Mouse (Mus musculus) ES-E14 (cell line): ENCODE measurements around the gene Pced1b. TPM values are rescaled to one million over a fixed set of nuclear protein-coding genes. Genes with fewer than 3 reads are reported as not detected.
A peak's percentile ranks its signal among the peaks of the same experiment; 100 is the strongest.

Experiments used
- DNase-seq: peaks from one replicate; pipeline ENCODE4 v3.0.0-alpha.2; 2013; ENCODE audit warnings: low read depth, low spot score
- H3K27ac ChIP-seq: 2 replicates; pipeline ENCODE4 v1.5.1; 2012; ENCODE audit warnings: low read depth, mild to moderate bottlenecking, low read length, moderate library complexity, mixed read lengths; ENCODE audit not compliant: poor library complexity, insufficient read depth, severe bottlenecking
- H3K36me3 ChIP-seq: 2 replicates; pipeline ENCODE4 v1.6.1; 2012; ENCODE audit warnings: mild to moderate bottlenecking, low read length, moderate library complexity, mixed read lengths; ENCODE audit not compliant: control insufficient read depth, poor library complexity, insufficient read depth, severe bottlenecking
- H3K4me1 ChIP-seq, 2 experiments: fragments of 150-350 bp in 1 of 2; sonication (generic) in 1 of 2; 2 replicates each; pipeline ENCODE4 v1.6.1; 2012; ENCODE audit warnings: low read length in 2 of 2, mild to moderate bottlenecking in 1 of 2, mixed read lengths in 1 of 2; ENCODE audit not compliant: control insufficient read depth in 2 of 2, insufficient read depth in 2 of 2, poor library complexity in 1 of 2
- H3K4me3 ChIP-seq, 2 experiments: fragments of 150-350 bp in 1 of 2; sonication (generic) in 1 of 2; 2 replicates each; pipeline ENCODE4 v1.5.1; 2012; ENCODE audit warnings: low read length in 2 of 2, low read depth in 1 of 2, mild to moderate bottlenecking in 1 of 2, mixed read lengths in 1 of 2; ENCODE audit not compliant: insufficient read depth in 1 of 2, poor library complexity in 1 of 2, severe bottlenecking in 1 of 2
- H3K9ac ChIP-seq: 2 replicates; pipeline ENCODE4 v1.6.1; 2012; ENCODE audit warnings: low read depth, mild to moderate bottlenecking, low read length, mixed read lengths; ENCODE audit not compliant: poor library complexity, insufficient read depth, severe bottlenecking
- H3K9me3 ChIP-seq: fragments of 150-350 bp; sonication (generic); 2 replicates; pipeline ENCODE4 v1.6.1; 2012; ENCODE audit warnings: low read depth, mild to moderate bottlenecking, low read length; ENCODE audit not compliant: control insufficient read depth, insufficient read depth
- CHD2 ChIP-seq: IDR thresholded peaks from 2 replicates; pipeline ENCODE4 v1.6.1; 2014; ENCODE audit warnings: mild to moderate bottlenecking, low read depth, low read length, inconsistent platforms
- HCFC1 ChIP-seq: IDR thresholded peaks from 2 replicates; pipeline ENCODE4 v1.6.1; 2012; ENCODE audit warnings: low read length, inconsistent platforms, borderline replicate concordance; ENCODE audit not compliant: insufficient read depth
- MAFK ChIP-seq: IDR thresholded peaks from 2 replicates; pipeline ENCODE4 v1.6.1; 2014; ENCODE audit warnings: mild to moderate bottlenecking, low read depth, low read length, inconsistent platforms; ENCODE audit not compliant: insufficient read depth
- ZC3H11A ChIP-seq: IDR thresholded peaks from 2 replicates; pipeline ENCODE4 v1.6.1; 2012; ENCODE audit warnings: low read depth, mild to moderate bottlenecking, inconsistent platforms, low read length, borderline replicate concordance
- ZNF384 ChIP-seq: IDR thresholded peaks from 2 replicates; pipeline ENCODE4 v1.6.1; 2012; ENCODE audit warnings: low read depth, low read length, inconsistent platforms
- in situ Hi-C, 2 experiments: fragments of 600-800 bp; cut with MboI; formaldehyde crosslinking; loops; one replicate each; pipeline ENCODE4 v1.15.1; 2025; ENCODE audit warnings: low sequenced_read_pairs in 2 of 2, inconsistent platforms in 1 of 2; ENCODE audit not compliant: unreplicated experiment in 2 of 2
- total RNA-seq: library from RNA; depleted of rRNA; stranded (reverse); fragments of 300-350 nt; gene quantifications from 2 replicates; pipeline ENCODE4 v1.2.3, GENCODE M21; 2012

Gene Pced1b
- total RNA-seq, 1 experiment, result 29.0 TPM

GRCm38 (mm10) chr15:97376081-97376742 is 129.3 kb downstream of the Pced1b start:
- in situ Hi-C loops, result no loop called here
- Histone ChIP-seq H3K36me3 (peaks cover 9% of the 10 kb centered on the region), H3K4me3 (peak overlapping the region; percentile 66 to 78), H3K27ac (peak overlapping the region; percentile 85), H3K9me3 (no peaks in the 10 kb centered on the region), H3K9ac (peak overlapping the region; percentile 73), H3K4me1 (peaks cover 19 to 21% of the 10 kb centered on the region in 2 experiments)
- TF ChIP-seq ZNF384, result no peak
- TF ChIP-seq MAFK, result no peak
- TF ChIP-seq ZC3H11A, result no peak
- no peak for TF ChIP-seq CHD2
- no peak; the same call in 1 of the 2 replicates for TF ChIP-seq HCFC1
- DNase-seq, result peak; percentile 83

- Histone ChIP-seq H3K4me3 (peak overlapping the region; percentile 66 to 78), H3K27ac (peak overlapping the region; percentile 85), H3K4me1 (peaks cover 19% of the 10 kb centered on the region in 2 experiments), H3K36me3 (peaks cover 12% of the 10 kb centered on the region), H3K9me3 (no peaks in the 10 kb centered on the region), H3K9ac (peak overlapping the region; percentile 73)
- no peak for TF ChIP-seq MAFK
- no peak for TF ChIP-seq ZNF384
- no peak for TF ChIP-seq CHD2
- no peak for TF ChIP-seq ZC3H11A
- TF ChIP-seq HCFC1, result no peak
- DNase-seq, result no peak
- in situ Hi-C loops, result no loop called here
These were observed 129.9 kb downstream of the Pced1b start for GRCm38 (mm10) chr15:97376792-97377222.

GRCm38 (mm10) chr15:97378061-97378460 is 131.2 kb downstream of the Pced1b start:
- Histone ChIP-seq H3K4me3 (peak overlapping the region; percentile 66 to 78), H3K9ac (0 out of 2 replicates have a peak overlapping the region, but pooled peaks have one; percentile 73), H3K27ac (no peak overlapping the region; the same call in 1 of the 2 replicates), H3K4me1 (peaks cover 20 to 21% of the 10 kb centered on the region in 2 experiments), H3K9me3 (no peaks in the 10 kb centered on the region), H3K36me3 (peaks cover 15% of the 10 kb centered on the region)
- DNase-seq, result no peak
- no peak for TF ChIP-seq CHD2
- in situ Hi-C loops, result no loop called here

DNA sequence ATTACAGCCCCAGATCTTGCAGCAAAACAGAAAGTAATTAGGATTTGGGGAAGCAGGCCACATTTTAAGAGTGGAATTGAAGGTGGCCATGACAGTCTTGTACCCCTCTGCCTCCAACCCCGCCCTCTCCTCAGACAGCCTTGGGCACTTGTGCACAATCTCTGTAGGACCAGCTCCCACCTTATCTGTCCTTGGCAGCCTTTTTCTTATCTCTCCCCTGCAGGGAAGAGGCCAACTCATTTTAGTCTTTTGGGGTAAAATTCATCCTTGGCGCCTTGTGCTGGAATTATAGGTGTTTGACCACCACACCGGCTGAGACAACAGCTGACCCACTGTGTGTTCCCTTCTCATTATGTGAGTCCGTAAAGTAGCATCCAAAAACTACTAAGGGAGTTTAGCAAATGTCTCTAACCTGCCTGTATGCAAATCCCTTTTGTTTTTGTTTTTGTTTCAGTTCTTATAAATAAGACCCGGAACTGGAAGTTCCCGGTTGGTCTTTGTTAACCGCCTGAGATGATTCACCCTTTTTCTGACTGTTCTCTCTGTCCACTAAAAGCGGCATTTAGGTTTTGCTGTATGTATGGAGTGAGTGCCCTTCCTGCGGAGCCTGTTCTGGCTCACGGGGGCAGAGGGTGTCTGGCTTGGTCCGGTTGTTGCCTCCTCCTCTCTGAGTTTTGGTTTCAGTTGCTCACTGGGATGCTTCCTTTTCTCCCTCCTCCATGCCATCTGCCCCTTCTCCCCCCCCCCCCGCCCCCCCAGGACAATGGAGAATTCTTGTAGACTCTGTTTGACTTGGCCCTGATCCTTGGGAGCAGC is 132.8 kb downstream of the Pced1b start:
- in situ Hi-C loops, result no loop called here
- H3K27ac ChIP-seq, result no peak overlapping the region
- DNase-seq, result no peak
- peak overlapping the region; percentile 31 to 51 for H3K4me3 ChIP-seq
- peaks cover 21% of the 10 kb centered on the region for H3K36me3 ChIP-seq
- no peaks in the 10 kb centered on the region for H3K9me3 ChIP-seq
- peaks cover 14 to 20% of the 10 kb centered on the region in 2 experiments for H3K4me1 ChIP-seq
- H3K9ac ChIP-seq, result peak overlapping the region; percentile 45
- TF ChIP-seq HCFC1, result no peak
